Mouse (Mus musculus) liver, adult 2 months (tissue): Measurements from ENCODE around the gene Pno1. TPM values are rescaled to one million over a fixed set of nuclear protein-coding genes. Genes with fewer than 3 reads are reported as not detected.

ENCODE experiments used
- DNase-seq: peaks from one replicate; pipeline ENCODE4 v3.0.0-alpha.2; 2011; ENCODE audit warnings: low read depth, low spot score; ENCODE audit errors: extremely low read depth
- H3K27ac ChIP-seq: fragments of 200-500 bp; replicated peaks from 2 replicates; pipeline ENCODE4 v1.5.1; 2012; ENCODE audit warnings: low read depth, mild to moderate bottlenecking, control low read depth, inconsistent platforms, low read length; ENCODE audit not compliant: insufficient read depth
- H3K27me3 ChIP-seq: fragments of 200-500 bp; 2 replicates; pipeline ENCODE4 v1.6.1; 2012; ENCODE audit warnings: mild to moderate bottlenecking, moderate library complexity, low read length, inconsistent platforms; ENCODE audit not compliant: control insufficient read depth, insufficient read depth
- H3K36me3 ChIP-seq: fragments of 200-500 bp; 2 replicates; pipeline ENCODE4 v1.6.1; 2012; ENCODE audit warnings: low read length, inconsistent platforms; ENCODE audit not compliant: control insufficient read depth, insufficient read depth
- H3K4me1 ChIP-seq: fragments of 200-500 bp; 2 replicates; pipeline ENCODE4 v1.6.1; 2011; ENCODE audit warnings: low read length; ENCODE audit not compliant: control insufficient read depth, insufficient read depth
- H3K4me3 ChIP-seq: fragments of 200-500 bp; 2 replicates; pipeline ENCODE4 v1.5.1; 2011; ENCODE audit warnings: low read depth, mild to moderate bottlenecking, control low read depth, low read length, moderate library complexity; ENCODE audit not compliant: insufficient read depth
- H3K79me2 ChIP-seq: fragments of 200-500 bp; 2 replicates; pipeline ENCODE4 v1.6.1; 2012; ENCODE audit warnings: inconsistent platforms, mild to moderate bottlenecking, low read length, moderate library complexity; ENCODE audit not compliant: control insufficient read depth, insufficient read depth
- H3K9ac ChIP-seq: fragments of 200-500 bp; 2 replicates; pipeline ENCODE4 v1.6.1; 2012; ENCODE audit warnings: low read depth, mild to moderate bottlenecking, control low read depth, inconsistent platforms, low read length
- CTCF ChIP-seq: fragments of 200-500 bp; IDR thresholded peaks from 2 replicates; pipeline ENCODE4 v1.5.1; 2011; ENCODE audit warnings: low read depth, low read length, control low read depth
- POLR2A ChIP-seq: fragments of 200-500 bp; IDR thresholded peaks from 2 replicates; pipeline ENCODE4 v1.6.1; 2011; ENCODE audit warnings: low read length, control low read depth; ENCODE audit not compliant: insufficient read depth; ENCODE audit errors: extremely low read depth
- WGBS: fragments of 180-500 bp; shearing (Covaris S2); methylation state at CpG from one replicate; pipeline ENCODE4 v1.1.7; 2018; 5-methylcytosine and 5-hydroxymethylcytosine counted together
- polyA plus RNA-seq: library from polyadenylated mRNA; depleted of rRNA; stranded (reverse); fragments of >200 nt; gene quantifications from 2 replicates; pipeline ENCODE4 v1.2.3, GENCODE M21; 2012
- total RNA-seq: library from RNA; depleted of rRNA; stranded (reverse); fragments of >200 nt; gene quantifications from 2 replicates; pipeline ENCODE4 v1.2.3, GENCODE M21; 2014

Gene Pno1
- total and polyA plus RNA-seq, 2 experiments = 4.0 to 30.7 TPM

- WGBS = 98% methylated on average over 1 of the region's 1 CpGs
- Histone ChIP-seq H3K4me3 (no peak overlapping the region), H3K79me2 (peaks cover 38% of the 10 kb centered on the region), H3K27ac (no peak overlapping the region), H3K36me3 (no peaks in the 10 kb centered on the region), H3K9ac (no peak overlapping the region), H3K27me3 (no peaks in the 10 kb centered on the region), H3K4me1 (peaks cover 20% of the 10 kb centered on the region)
- no peak for DNase-seq
- TF ChIP-seq CTCF = no peak
- TF ChIP-seq POLR2A = no peak
Observed at GRCm38 (mm10) chr11:17170938-17171729, 40.2 kb downstream of the Pno1 start.

- Histone ChIP-seq H3K9ac (no peak overlapping the region), H3K79me2 (peaks cover 50% of the 10 kb centered on the region), H3K4me3 (no peak overlapping the region), H3K27ac (peak overlapping the region; percentile 44; the same call in 1 of the 2 replicates), H3K27me3 (no peaks in the 10 kb centered on the region), H3K4me1 (peaks cover 29% of the 10 kb centered on the region), H3K36me3 (no peaks in the 10 kb centered on the region)
- TF ChIP-seq CTCF (no peak), POLR2A (no peak)
- 43% methylated on average over 2 of the region's 2 CpGs for WGBS
- peak; percentile 51 for DNase-seq
Observed at GRCm38 (mm10) chr11:17169262-17169661, 42.1 kb downstream of the Pno1 start.

GRCm38 (mm10) chr11:17166627-17167026 lies 44.7 kb downstream of the Pno1 start:
- Histone ChIP-seq H3K79me2 (peaks cover 48% of the 10 kb centered on the region), H3K27me3 (no peaks in the 10 kb centered on the region), H3K27ac (no peak overlapping the region), H3K4me3 (no peak overlapping the region), H3K9ac (no peak overlapping the region), H3K36me3 (no peaks in the 10 kb centered on the region), H3K4me1 (peaks cover 40% of the 10 kb centered on the region)
- DNase-seq = no peak
- 87% methylated on average over 7 of the region's 7 CpGs for WGBS
- no peak for TF ChIP-seq POLR2A

GRCm38 (mm10) chr11:17163956-17164355 lies 47.4 kb downstream of the Pno1 start:
- Histone ChIP-seq H3K27me3 (no peaks in the 10 kb centered on the region), H3K79me2 (peaks cover 44% of the 10 kb centered on the region), H3K27ac (no peak overlapping the region), H3K36me3 (no peaks in the 10 kb centered on the region), H3K4me3 (no peak overlapping the region), H3K4me1 (peaks cover 31% of the 10 kb centered on the region), H3K9ac (no peak overlapping the region)
- WGBS = 80% methylated on average over 1 of the region's 1 CpGs
- no peak for DNase-seq
- TF ChIP-seq POLR2A = no peak
- no peak for TF ChIP-seq CTCF

GRCm38 (mm10) chr11:17160242-17160641 lies 51.1 kb downstream of the Pno1 start:
- peak; percentile 73 for DNase-seq
- Histone ChIP-seq H3K27me3 (no peaks in the 10 kb centered on the region), H3K27ac (peak overlapping the region; percentile 87), H3K36me3 (no peaks in the 10 kb centered on the region), H3K9ac (peak overlapping the region; percentile 87), H3K79me2 (peaks cover 25% of the 10 kb centered on the region), H3K4me1 (peaks cover 19% of the 10 kb centered on the region), H3K4me3 (peak overlapping the region; percentile 92)
- WGBS = under 1% methylated on average over 12 of the region's 12 CpGs
- no peak for TF ChIP-seq POLR2A
- peak; percentile 52; the same call in 1 of the 2 replicates for TF ChIP-seq CTCF

GRCm38 (mm10) chr11:17159738-17160241 lies 51.6 kb downstream of the Pno1 start:
- Histone ChIP-seq H3K9ac (peak overlapping the region; percentile 87), H3K4me1 (peaks cover 17% of the 10 kb centered on the region), H3K27me3 (no peaks in the 10 kb centered on the region), H3K36me3 (no peaks in the 10 kb centered on the region), H3K79me2 (peaks cover 23% of the 10 kb centered on the region), H3K4me3 (peak overlapping the region; percentile 92), H3K27ac (peak overlapping the region; percentile 87)
- TF ChIP-seq POLR2A (no peak), CTCF (no peak)
- WGBS = 2% methylated on average over 46 of the region's 46 CpGs
- DNase-seq = peak; percentile 38
